13 mouse cellular contexts compared by ENCODE assay signal in genomic region chr2:55164781-55165180, GRCm38 (mm10).
"Had no signal": no experiment of that assay in that cellular context is flagged by ENCODE, and none has a peak within 500 bp of the region (broad histone marks: within the 10 kb centered on the region; RNA-seq: fewer than 3 reads in every experiment).

No protein-coding gene starts in this region.

- ATAC-seq: liver, embryonic 12.5 days; midbrain, embryonic 16.5 days had no signal

- H3K4me1 ChIP-seq: limb, embryonic 15.5 days; liver, embryonic 12.5 days; lung, embryonic 15.5 days; midbrain, embryonic 12.5 days; neural tube, embryonic 13.5 days had no signal

- H3K9me3 ChIP-seq: limb, embryonic 15.5 days; liver, embryonic 12.5 days; lung, embryonic 15.5 days; midbrain, embryonic 12.5 days; neural tube, embryonic 13.5 days had no signal

- H3K4me3 ChIP-seq: limb, embryonic 15.5 days; liver, embryonic 12.5 days; lung, embryonic 15.5 days; midbrain, embryonic 12.5 days; neural tube, embryonic 13.5 days had no signal

- H3K9ac ChIP-seq: limb, embryonic 15.5 days; liver, embryonic 12.5 days; lung, embryonic 15.5 days; midbrain, embryonic 12.5 days; neural tube, embryonic 13.5 days had no signal

- DNase-seq: layer of hippocampus, adult 9-11 months; layer of hippocampus, postnatal 36 days; retina, postnatal 1 day; right cerebral cortex, postnatal 4 days; spleen, adult 18-20 months; thymus, adult 18-20 months; thymus, postnatal 25 days had no signal

- H3K27ac ChIP-seq: limb, embryonic 15.5 days; liver, embryonic 12.5 days; lung, embryonic 15.5 days; midbrain, embryonic 12.5 days; neural tube, embryonic 13.5 days had no signal

- H3K27me3 ChIP-seq: limb, embryonic 15.5 days; liver, embryonic 12.5 days; lung, embryonic 15.5 days; midbrain, embryonic 12.5 days; neural tube, embryonic 13.5 days had no signal

- H3K4me2 ChIP-seq: limb, embryonic 15.5 days; liver, embryonic 12.5 days; lung, embryonic 15.5 days; midbrain, embryonic 12.5 days; neural tube, embryonic 13.5 days had no signal

- H3K36me3 ChIP-seq: limb, embryonic 15.5 days; liver, embryonic 12.5 days; lung, embryonic 15.5 days; midbrain, embryonic 12.5 days; neural tube, embryonic 13.5 days had no signal
